Mouse (Mus musculus) heart, adult 11 months (tissue): Measurements from ENCODE around the gene Ptprt.
A peak's percentile ranks its signal among the peaks of the same experiment; 100 is the strongest.

ENCODE experiments used
- DNase-seq: peaks from one replicate; pipeline ENCODE4 v3.0.0; 2022

The Ptprt gene

GRCm38 (mm10) chr2:162660941-162661386, at the start of gene Ptprt:
Ptprt (minus strand) TSS chr2:162661147.
- DNase-seq, result no peak

GRCm38 (mm10) chr2:162710443-162710842, 49.5 kb upstream of the Ptprt start:
- DNase-seq, result no peak

- DNase-seq, result no peak
Observed at GRCm38 (mm10) chr2:162699691-162700090, 38.7 kb upstream of the Ptprt start.

GRCm38 (mm10) chr2:162699036-162699435, 38.1 kb upstream of the Ptprt start:
- DNase-seq, result no peak

GRCm38 (mm10) chr2:162698068-162698467, 37.1 kb upstream of the Ptprt start:
- DNase-seq, result no peak

GRCm38 (mm10) chr2:162697151-162697550, 36.2 kb upstream of the Ptprt start:
- DNase-seq, result no peak

GRCm38 (mm10) chr2:162692143-162692542, 31.2 kb upstream of the Ptprt start:
- no peak for DNase-seq

GRCm38 (mm10) chr2:162682674-162683073, 21.7 kb upstream of the Ptprt start:
- no peak for DNase-seq

GRCm38 (mm10) chr2:162662431-162662970, 1.6 kb upstream of the Ptprt start:
- no peak for DNase-seq

- no peak for DNase-seq
Observed at GRCm38 (mm10) chr2:162661733-162662132, 786 bp upstream of the Ptprt start.

GRCm38 (mm10) chr2:162660231-162660940, 561 bp downstream of the Ptprt start:
- no peak for DNase-seq

- no peak for DNase-seq
Observed at GRCm38 (mm10) chr2:162658997-162659396, 1.9 kb downstream of the Ptprt start.

GRCm38 (mm10) chr2:162657541-162657940, 3.4 kb downstream of the Ptprt start:
- no peak for DNase-seq

GRCm38 (mm10) chr2:162654416-162654815, 6.5 kb downstream of the Ptprt start:
- no peak for DNase-seq

- no peak for DNase-seq
Observed at GRCm38 (mm10) chr2:162638676-162639075, 22.3 kb downstream of the Ptprt start.

GRCm38 (mm10) chr2:162637537-162637936, 23.4 kb downstream of the Ptprt start:
- DNase-seq, result no peak

GRCm38 (mm10) chr2:162636387-162637009, 24.4 kb downstream of the Ptprt start:
- no peak for DNase-seq

- no peak for DNase-seq
Observed at GRCm38 (mm10) chr2:162634901-162635300, 26.0 kb downstream of the Ptprt start.

GRCm38 (mm10) chr2:162626076-162626475, 34.9 kb downstream of the Ptprt start:
- peak; percentile 45 for DNase-seq

GRCm38 (mm10) chr2:162624707-162625106, 36.2 kb downstream of the Ptprt start:
- peak; percentile 74 for DNase-seq

- DNase-seq, result peak; percentile 61
Observed at GRCm38 (mm10) chr2:162614256-162614655, 46.7 kb downstream of the Ptprt start.

- DNase-seq, result no peak
Observed at GRCm38 (mm10) chr2:162613480-162613879, 47.5 kb downstream of the Ptprt start.

- peak; percentile 57 for DNase-seq
Observed at GRCm38 (mm10) chr2:162602721-162603120, 58.2 kb downstream of the Ptprt start.

GRCm38 (mm10) chr2:162591388-162591787, 69.6 kb downstream of the Ptprt start:
- DNase-seq, result peak; percentile 39
